Mouse (Mus musculus) myocyte (in vitro differentiated cells): ENCODE data around the gene Cenpx. TPM values are rescaled to one million over a fixed set of nuclear protein-coding genes. Genes with fewer than 3 reads are reported as not detected.

Experiments
- H3K27me3 ChIP-seq: one replicate; pipeline ENCODE4 v1.6.1; 2011; ENCODE audit not compliant: control insufficient read depth, insufficient read depth, insufficient read length
- H3K36me3 ChIP-seq: one replicate; pipeline ENCODE4 v1.6.1; 2011; ENCODE audit not compliant: control insufficient read depth, insufficient read depth
- H3K4me2 ChIP-seq: one replicate; pipeline ENCODE4 v1.6.1; 2011; ENCODE audit warnings: low read depth, control low read depth
- H3K4me3 ChIP-seq: one replicate; pipeline ENCODE4 v1.5.1; 2011; ENCODE audit warnings: mild to moderate bottlenecking, control low read depth, moderate library complexity
- H3K79me2 ChIP-seq: one replicate; pipeline ENCODE4 v1.6.1; 2011; ENCODE audit not compliant: control insufficient read depth, insufficient read depth
- H3ac ChIP-seq: one replicate; pipeline ENCODE4 v1.6.1; 2011; ENCODE audit not compliant: control insufficient read depth, insufficient read length
- CEBPB ChIP-seq: IDR thresholded peaks from 2 replicates; pipeline ENCODE4 v1.6.1; 2011; ENCODE audit warnings: mild to moderate bottlenecking, moderate library complexity; ENCODE audit not compliant: poor library complexity, insufficient read depth, severe bottlenecking
- E2F4 ChIP-seq: IDR thresholded peaks from one replicate; pipeline ENCODE4 v1.6.1; 2011; ENCODE audit warnings: mild to moderate bottlenecking, control low read depth, moderate library complexity; ENCODE audit not compliant: insufficient read depth
- MAX ChIP-seq: IDR thresholded peaks from one replicate; pipeline ENCODE4 v1.6.1; 2011; ENCODE audit warnings: low read depth, mild to moderate bottlenecking, control low read depth
- MYOD1 ChIP-seq, 3 experiments: IDR thresholded peaks; one replicate each; pipeline ENCODE4 v1.6.1; 2011; ENCODE audit warnings: control low read depth in 2 of 3, low read depth in 2 of 3, mild to moderate bottlenecking in 2 of 3, moderate library complexity in 1 of 3; ENCODE audit not compliant: insufficient read length in 2 of 3, control insufficient read depth in 1 of 3
- MYOG ChIP-seq, 3 experiments: IDR thresholded peaks; one replicate each; pipeline ENCODE4 v1.6.1; 2011; ENCODE audit warnings: control low read depth in 2 of 3, low read depth in 2 of 3, mild to moderate bottlenecking in 2 of 3; ENCODE audit not compliant: insufficient read length in 2 of 3, control insufficient read depth in 1 of 3, insufficient read depth in 1 of 3
- POLR2A ChIP-seq: IDR thresholded peaks from one replicate; pipeline ENCODE4 v1.6.1; 2011; ENCODE audit warnings: low read depth, mild to moderate bottlenecking, control low read depth, moderate library complexity; ENCODE audit not compliant: insufficient read length
- POLR2AphosphoS2 ChIP-seq: IDR thresholded peaks from one replicate; pipeline ENCODE4 v1.6.1; 2011; ENCODE audit warnings: low read depth, control low read depth; ENCODE audit not compliant: insufficient read length
- REST ChIP-seq: IDR thresholded peaks from one replicate; pipeline ENCODE4 v1.6.1; 2011; ENCODE audit warnings: mild to moderate bottlenecking, control low read depth, moderate library complexity; ENCODE audit not compliant: insufficient read depth, insufficient read length
- SRF ChIP-seq: IDR thresholded peaks from one replicate; pipeline ENCODE4 v1.6.1; 2011; ENCODE audit warnings: low read depth; ENCODE audit not compliant: control insufficient read depth, insufficient read length
- TCF12 ChIP-seq: IDR thresholded peaks from one replicate; pipeline ENCODE4 v1.6.1; 2011; ENCODE audit warnings: mild to moderate bottlenecking, control low read depth; ENCODE audit not compliant: poor library complexity, insufficient read depth, severe bottlenecking
- TCF3 ChIP-seq: IDR thresholded peaks from one replicate; pipeline ENCODE4 v1.6.1; 2011; ENCODE audit warnings: low read depth, control low read depth; ENCODE audit not compliant: insufficient read length
- USF1 ChIP-seq: IDR thresholded peaks from one replicate; pipeline ENCODE4 v1.6.1; 2011; ENCODE audit warnings: low read depth, mild to moderate bottlenecking, control low read depth, moderate library complexity
- polyA plus RNA-seq: library from polyadenylated mRNA; unstranded; fragments of >200 nt; fragmentation: generic; extraction: Trizol; gene quantifications from one replicate; pipeline ENCODE4 v1.2.1, GENCODE M21; 2012; ENCODE audit warnings: missing spikeins

The Cenpx gene
- polyA plus RNA-seq, 1 experiment: 42.5 TPM

- Histone ChIP-seq H3K79me2 (no peaks in the 10 kb centered on the region), H3ac (no peak overlapping the region), H3K4me3 (peak overlapping the region; percentile 63), H3K4me2 (no peak overlapping the region), H3K36me3 (peaks cover 7% of the 10 kb centered on the region), H3K27me3 (no peaks in the 10 kb centered on the region)
- no peak for TF ChIP-seq TCF12
- no peak for TF ChIP-seq TCF3
- no peak for TF ChIP-seq POLR2AphosphoS2
- TF ChIP-seq SRF: no peak
- TF ChIP-seq MAX: no peak
- TF ChIP-seq USF1: no peak
- TF ChIP-seq MYOD1 (IDR thresholded peaks at IDR 0.05; ENCODE audit: control insufficient read depth in 1 of 3, insufficient read length in 2 of 3, low read depth in 2 of 3): no peak
- no peak for TF ChIP-seq POLR2A
- TF ChIP-seq E2F4: no peak
These were observed 1.4 kb downstream of the Cenpx start for GRCm38 (mm10) chr11:120711980-120712604.

GRCm38 (mm10) chr11:120710672-120711071 is 2.9 kb downstream of the Cenpx start:
- Histone ChIP-seq H3K36me3 (no peaks in the 10 kb centered on the region), H3ac (no peak overlapping the region), H3K4me2 (no peak overlapping the region), H3K27me3 (no peaks in the 10 kb centered on the region), H3K79me2 (no peaks in the 10 kb centered on the region), H3K4me3 (no peak overlapping the region)
- TF ChIP-seq SRF: no peak
- no peak for TF ChIP-seq MYOD1 (IDR thresholded peaks at IDR 0.05; ENCODE audit: control insufficient read depth in 1 of 3, insufficient read length in 2 of 3, low read depth in 2 of 3)
- TF ChIP-seq MYOG (IDR thresholded peaks at IDR 0.05; ENCODE audit: control insufficient read depth in 1 of 3, insufficient read depth in 1 of 3, insufficient read length in 2 of 3, low read depth in 2 of 3): no peak
- no peak for TF ChIP-seq CEBPB
- no peak for TF ChIP-seq E2F4
- TF ChIP-seq POLR2A: no peak
- TF ChIP-seq TCF3: no peak
- no peak for TF ChIP-seq REST
- no peak for TF ChIP-seq MAX
- TF ChIP-seq POLR2AphosphoS2: no peak
- TF ChIP-seq USF1: no peak

- H3K4me2 ChIP-seq: no peak overlapping the region
- H3K4me3 ChIP-seq: no peak overlapping the region
- TF ChIP-seq POLR2AphosphoS2: no peak
- no peak for TF ChIP-seq REST
- TF ChIP-seq MYOD1 (IDR thresholded peaks at IDR 0.05; ENCODE audit: control insufficient read depth in 1 of 3, insufficient read length in 2 of 3, low read depth in 2 of 3): no peak
- no peak for TF ChIP-seq TCF3
- no peak for TF ChIP-seq TCF12
- TF ChIP-seq MAX: no peak
- TF ChIP-seq SRF: no peak
- TF ChIP-seq USF1: no peak
- H3K27me3 ChIP-seq: no peaks in the 10 kb centered on the region
- H3ac ChIP-seq: no peak overlapping the region
- no peaks in the 10 kb centered on the region for H3K36me3 ChIP-seq
- H3K79me2 ChIP-seq: no peaks in the 10 kb centered on the region
These were observed 4.0 kb downstream of the Cenpx start for GRCm38 (mm10) chr11:120709551-120709950.

- H3K4me2 ChIP-seq: no peak overlapping the region
- TF ChIP-seq SRF: no peak
- TF ChIP-seq MYOD1 (IDR thresholded peaks at IDR 0.05; ENCODE audit: control insufficient read depth in 1 of 3, insufficient read length in 2 of 3, low read depth in 2 of 3): no peak
- no peak for TF ChIP-seq POLR2A
- no peak for TF ChIP-seq TCF3
- TF ChIP-seq MAX: no peak
- TF ChIP-seq MYOG (IDR thresholded peaks at IDR 0.05; ENCODE audit: control insufficient read depth in 1 of 3, insufficient read depth in 1 of 3, insufficient read length in 2 of 3, low read depth in 2 of 3): no peak
- no peak for TF ChIP-seq USF1
These were observed 5.6 kb downstream of the Cenpx start for GRCm38 (mm10) chr11:120707969-120708368.

GRCm38 (mm10) chr11:120707225-120707624 is 6.3 kb downstream of the Cenpx start:
- no peak for TF ChIP-seq E2F4
- no peak for TF ChIP-seq TCF12
- no peak for TF ChIP-seq TCF3
- H3K79me2 ChIP-seq: no peaks in the 10 kb centered on the region
- no peak overlapping the region for H3K4me3 ChIP-seq
- H3K27me3 ChIP-seq: no peaks in the 10 kb centered on the region
- peaks cover 3% of the 10 kb centered on the region for H3K36me3 ChIP-seq
- no peak overlapping the region for H3ac ChIP-seq
- no peak overlapping the region for H3K4me2 ChIP-seq

More at GRCm38 (mm10) chr11:120707969-120708368, 5.6 kb downstream of the Cenpx start:
- Histone ChIP-seq H3ac (no peak overlapping the region), H3K27me3 (no peaks in the 10 kb centered on the region), H3K4me3 (no peak overlapping the region), H3K79me2 (no peaks in the 10 kb centered on the region), H3K36me3 (no peaks in the 10 kb centered on the region)
